Mouse (Mus musculus) T-helper 1 cell (primary cell): ENCODE data around the gene Tcaf3.

Source experiments
- in situ Hi-C: fragments of 300-600 bp; cut with MboI, MseI; formaldehyde crosslinking; loops from one replicate; pipeline ENCODE4 v1.15.1; 2025; ENCODE audit warnings: high pct_unique_total_duplicates

Tcaf3 gene

GRCm38 (mm10) chr6:42597592-42597991, at the start of gene Tcaf3:
Tcaf3 (minus strand) TSS chr6:42597692.
- in situ Hi-C loops: no loop called here

DNA sequence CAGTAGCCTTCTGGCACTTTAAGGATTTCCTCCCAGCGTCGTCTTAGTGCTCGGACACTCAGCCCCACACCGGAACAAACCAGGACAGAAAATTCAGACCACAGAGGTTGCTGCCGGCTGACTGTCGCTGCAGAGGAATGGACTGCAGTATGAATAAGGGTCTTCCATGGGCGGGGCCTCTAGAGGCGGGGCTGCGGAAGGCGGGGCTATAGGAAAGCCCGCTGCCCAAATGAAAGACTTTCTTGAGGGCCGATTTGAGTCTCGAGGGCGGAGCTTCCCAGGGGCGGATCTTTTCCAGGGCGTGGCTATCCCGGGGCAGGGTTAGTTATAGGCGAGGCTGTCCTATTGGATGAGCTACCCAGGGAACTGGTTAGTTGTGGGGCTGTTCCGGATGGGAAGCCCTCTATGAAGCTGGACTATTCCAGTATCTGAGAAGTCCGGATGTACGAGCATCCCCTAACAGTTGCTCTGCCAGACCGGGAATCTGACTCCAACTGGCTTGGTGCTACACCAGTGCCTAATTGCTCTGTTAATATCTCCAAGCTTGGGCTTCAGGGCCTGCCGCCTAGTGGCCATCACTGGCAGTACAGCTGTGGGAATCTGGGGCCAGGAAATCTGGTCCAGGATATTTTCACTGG, 47.5 kb upstream of the Tcaf3 start, which contains the start of gene Tcaf2:
Gene Tcaf2 (minus strand): TSS at position 343 of the 638 bp plus-strand sequence.
- in situ Hi-C loops: no loop called here

- in situ Hi-C loops: no loop called here
These were observed 36.9 kb upstream of the Tcaf3 start for GRCm38 (mm10) chr6:42634393-42634792.

GRCm38 (mm10) chr6:42631395-42631794, 33.9 kb upstream of the Tcaf3 start:
- in situ Hi-C loops: no loop called here

DNA sequence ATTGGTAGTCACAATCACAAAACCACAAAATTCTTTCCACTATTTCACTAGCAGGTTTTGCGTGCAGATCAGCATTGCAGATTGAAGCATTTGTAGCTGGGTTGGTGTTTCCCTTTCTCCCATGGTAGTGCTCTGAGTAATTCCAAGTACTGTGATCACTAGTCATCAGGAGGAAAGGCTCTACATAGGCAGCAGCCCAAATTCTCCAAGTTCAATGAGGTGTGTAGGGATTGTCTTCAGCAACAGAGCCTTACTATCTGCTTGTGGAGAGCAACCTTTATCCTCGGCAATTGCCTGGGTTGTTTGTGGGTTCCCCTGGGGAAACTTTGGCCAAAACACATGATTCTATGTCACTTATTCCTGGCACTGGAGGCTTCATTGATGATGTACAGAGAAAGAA, 19.4 kb upstream of the Tcaf3 start:
- in situ Hi-C loops: no loop called here

DNA sequence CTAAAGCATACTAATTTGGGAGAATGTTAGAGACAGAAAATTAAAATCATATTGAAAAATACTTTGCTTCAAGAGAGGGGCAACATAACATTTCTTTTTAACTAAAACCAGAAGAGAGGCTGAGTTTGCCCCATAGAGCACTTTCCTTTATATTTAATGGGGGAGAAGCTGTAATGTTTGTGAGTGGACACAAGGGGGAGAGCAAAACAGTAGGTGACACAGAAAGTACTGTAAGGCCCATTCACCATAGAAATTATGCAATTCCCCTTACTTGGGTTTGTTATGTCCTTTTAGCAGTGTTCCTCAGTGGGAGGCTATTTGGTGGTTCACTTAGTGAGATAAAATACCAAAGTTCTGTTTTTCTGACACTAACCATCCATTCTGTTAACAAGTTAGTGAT, 14.7 kb upstream of the Tcaf3 start:
- in situ Hi-C loops: no loop called here

GRCm38 (mm10) chr6:42610954-42611522, 13.5 kb upstream of the Tcaf3 start:
- in situ Hi-C loops: no loop called here

DNA sequence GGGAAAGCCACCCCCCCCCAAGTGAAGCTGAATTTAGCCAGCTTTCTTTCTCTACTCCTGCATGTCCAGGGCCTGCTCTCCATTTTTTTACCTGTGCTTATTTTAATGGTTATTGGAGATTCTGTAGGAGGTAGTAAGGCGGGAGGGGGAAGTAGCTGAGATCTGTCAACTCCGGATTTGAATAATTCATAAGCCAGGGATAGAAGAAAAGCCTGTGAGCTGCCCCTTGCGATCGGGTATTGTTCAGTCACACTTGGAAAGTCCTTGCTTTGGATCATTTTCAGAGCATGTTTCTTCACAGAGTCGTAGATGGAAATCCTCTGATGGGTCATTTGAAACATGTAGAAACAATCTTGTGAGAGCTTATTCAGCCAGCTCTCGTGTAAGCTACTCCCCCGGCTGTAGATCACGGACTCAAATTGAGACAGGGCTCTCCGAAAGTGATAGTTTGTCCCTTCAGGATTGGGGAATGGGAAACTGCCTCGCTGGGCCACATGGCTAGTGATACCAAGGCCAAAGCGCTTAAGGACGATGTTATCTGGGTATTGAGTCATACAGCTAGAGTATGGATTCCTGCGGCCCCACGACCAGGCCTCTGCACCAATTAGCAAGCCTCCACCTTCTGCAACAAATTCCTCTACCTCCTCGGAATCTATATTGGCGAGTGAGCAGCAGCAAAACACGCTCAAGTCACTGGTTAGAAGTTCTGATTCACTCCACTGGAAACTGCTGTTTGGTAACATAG, 4.2 kb downstream of the Tcaf3 start:
- in situ Hi-C loops: no loop called here

DNA sequence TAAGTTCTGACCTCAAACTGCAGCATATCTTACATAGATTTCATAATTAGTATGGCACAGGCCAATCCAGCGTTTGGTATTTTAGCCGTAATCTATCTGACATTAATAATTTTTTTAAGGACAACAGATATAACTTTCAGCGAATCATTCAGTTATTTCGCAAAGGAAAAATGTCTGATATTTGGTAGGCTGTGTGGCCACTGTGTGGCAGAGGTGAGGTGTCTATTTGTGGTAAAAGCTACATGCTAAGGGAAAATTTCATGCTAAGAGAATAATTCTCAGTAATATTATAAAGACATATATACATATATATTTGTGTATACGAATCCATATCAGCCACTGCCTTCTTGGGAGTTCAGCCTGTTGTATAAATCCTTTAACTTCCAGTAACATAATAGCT, 10.9 kb downstream of the Tcaf3 start:
- in situ Hi-C loops: loop anchor here (5.0 to 10.0 kb wide), 2 partner anchors 94 to 272 kb away; no protein-coding TSS in a partner anchor

GRCm38 (mm10) chr6:42583488-42583872, 14.0 kb downstream of the Tcaf3 start:
- in situ Hi-C loops: loop anchor here (5.0 to 10.0 kb wide), 2 partner anchors 269 to 356 kb away; no protein-coding TSS in a partner anchor

DNA sequence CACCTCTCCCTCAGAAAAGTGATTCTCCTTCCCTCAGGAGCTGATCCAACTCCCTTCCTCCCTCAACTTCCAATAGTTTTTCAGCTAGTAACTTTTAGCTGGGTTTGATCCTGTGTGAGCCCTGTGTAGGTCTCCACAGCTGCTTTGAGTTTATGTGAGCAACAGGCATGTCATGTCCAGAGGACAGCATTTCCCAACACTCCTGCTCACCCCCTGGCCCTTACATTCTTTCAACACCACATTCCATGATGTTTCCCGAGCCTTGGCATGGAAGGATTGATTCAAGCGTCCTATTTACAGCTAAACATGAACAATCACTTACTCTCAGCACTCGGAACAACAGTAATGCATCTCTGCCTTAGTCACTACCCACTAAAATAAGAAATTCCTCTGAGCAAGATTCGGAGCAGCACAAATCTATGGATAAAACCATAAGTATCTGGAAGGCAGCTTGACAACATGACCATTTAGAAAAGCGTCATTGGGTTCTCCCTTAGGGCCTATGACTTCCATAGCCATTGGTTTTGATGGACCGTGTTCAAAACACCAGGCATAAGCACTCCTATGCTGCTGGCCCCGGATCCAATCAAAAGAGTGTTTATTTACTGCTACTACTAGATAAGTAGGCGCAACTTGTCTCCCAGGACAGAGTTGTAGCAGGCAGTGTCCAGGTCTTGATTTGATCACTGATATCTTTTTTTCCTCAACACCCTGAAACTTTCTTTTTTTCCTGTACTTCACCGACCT, 14.6 kb downstream of the Tcaf3 start:
- in situ Hi-C loops: loop anchor here (5.0 to 10.0 kb wide), 2 partner anchors 268 to 356 kb away; no protein-coding TSS in a partner anchor

DNA sequence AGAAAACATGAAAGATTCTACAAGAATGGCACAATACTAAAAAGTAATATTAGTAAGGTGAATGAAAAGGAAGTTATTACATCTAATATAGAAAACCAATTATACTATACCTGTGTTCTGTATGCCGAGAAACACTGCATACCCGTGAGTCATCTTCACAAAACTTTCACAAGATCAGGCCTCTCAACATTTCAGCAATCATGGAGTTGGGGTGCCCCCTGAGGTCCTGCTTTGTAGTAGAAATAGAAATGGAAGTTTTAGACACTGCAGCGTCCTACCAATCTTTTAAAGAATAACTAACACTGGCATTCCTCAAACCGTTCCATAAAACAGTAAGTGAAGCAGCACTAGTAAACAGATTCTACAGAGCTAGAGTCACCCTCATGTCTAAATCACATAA, 18.8 kb downstream of the Tcaf3 start:
- in situ Hi-C loops: no loop called here

- in situ Hi-C loops: no loop called here
These were observed 20.1 kb downstream of the Tcaf3 start for GRCm38 (mm10) chr6:42577433-42577832.

- in situ Hi-C loops: loop anchor here (10.0 kb wide), 1 partner anchor 1327 kb away; no protein-coding TSS in a partner anchor
These were observed 29.3 kb downstream of the Tcaf3 start for GRCm38 (mm10) chr6:42568205-42568604.

DNA sequence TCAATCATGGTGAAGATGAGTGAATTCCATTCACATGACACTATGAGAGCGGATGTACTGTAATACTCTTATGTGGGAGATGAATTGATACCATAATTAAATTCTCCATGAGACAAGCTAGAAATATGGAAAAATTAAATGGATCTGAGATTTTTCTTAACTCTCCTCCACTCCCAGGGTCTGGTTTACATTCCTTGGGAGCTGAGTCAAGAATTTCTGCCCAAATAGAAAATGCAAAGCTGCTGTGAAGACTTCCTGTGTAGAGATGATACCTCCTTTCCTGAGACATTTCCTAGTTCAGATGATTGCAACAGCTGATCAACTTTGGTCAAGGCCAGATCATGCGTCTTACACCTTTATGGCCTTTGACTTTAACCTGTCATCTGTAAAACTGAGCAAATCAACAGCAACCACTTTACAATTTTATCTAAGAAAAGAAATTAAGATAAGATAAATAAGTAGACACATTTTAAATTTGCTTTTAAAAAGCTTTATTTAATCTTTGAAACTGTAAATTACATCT, 31.4 kb downstream of the Tcaf3 start:
- in situ Hi-C loops: loop anchor here (10.0 kb wide), 1 partner anchor 1329 kb away; no protein-coding TSS in a partner anchor

DNA sequence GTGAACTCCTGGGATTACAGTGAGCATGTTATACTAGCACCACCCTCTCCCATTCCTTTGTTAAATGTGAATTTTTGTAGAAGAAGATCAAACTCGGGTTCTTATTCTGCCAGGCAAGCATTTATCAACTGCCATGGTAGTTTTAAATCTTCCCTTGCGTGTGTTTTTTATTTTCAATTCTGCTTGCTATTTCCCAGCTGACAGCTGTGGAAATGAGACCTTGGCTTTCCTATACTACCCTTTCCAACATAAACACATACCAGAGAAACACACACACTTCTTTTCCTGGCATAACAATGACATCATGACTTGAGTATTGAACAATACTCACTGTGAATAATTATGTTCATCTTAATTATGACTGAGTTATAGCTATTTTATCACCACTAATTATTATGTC, 35.2 kb downstream of the Tcaf3 start:
- in situ Hi-C loops: loop anchor here (10.0 kb wide), 1 partner anchor 1333 kb away; no protein-coding TSS in a partner anchor

- in situ Hi-C loops: loop anchor here (10.0 kb wide), 1 partner anchor 1334 kb away; no protein-coding TSS in a partner anchor
These were observed 36.6 kb downstream of the Tcaf3 start for GRCm38 (mm10) chr6:42560885-42561284.

GRCm38 (mm10) chr6:42558641-42559040, 38.9 kb downstream of the Tcaf3 start:
- in situ Hi-C loops: no loop called here

DNA sequence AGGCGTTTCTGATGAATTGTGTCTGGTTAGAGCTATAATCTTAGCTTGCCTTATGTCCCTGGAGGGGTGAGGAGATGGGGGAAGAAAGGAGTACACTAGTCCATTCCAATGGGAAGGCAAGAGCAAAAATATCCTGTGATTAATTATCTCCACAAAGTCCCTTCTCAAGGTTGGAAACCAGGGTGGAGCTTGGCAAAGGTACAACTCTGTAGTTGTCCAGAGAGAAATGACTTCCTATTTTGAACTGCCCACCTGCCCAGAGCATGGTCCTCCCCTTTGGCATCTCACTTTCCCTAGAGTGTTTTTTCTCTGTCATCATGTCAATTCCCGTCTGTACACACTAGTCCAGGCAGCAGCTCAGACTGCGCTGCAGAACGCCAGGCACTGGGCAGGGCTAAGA, 50.0 kb downstream of the Tcaf3 start, which contains the start of gene Olfr455:
Gene Olfr455 (minus strand): TSS at position 127 of the 400 bp plus-strand sequence.
- in situ Hi-C loops: no loop called here

DNA sequence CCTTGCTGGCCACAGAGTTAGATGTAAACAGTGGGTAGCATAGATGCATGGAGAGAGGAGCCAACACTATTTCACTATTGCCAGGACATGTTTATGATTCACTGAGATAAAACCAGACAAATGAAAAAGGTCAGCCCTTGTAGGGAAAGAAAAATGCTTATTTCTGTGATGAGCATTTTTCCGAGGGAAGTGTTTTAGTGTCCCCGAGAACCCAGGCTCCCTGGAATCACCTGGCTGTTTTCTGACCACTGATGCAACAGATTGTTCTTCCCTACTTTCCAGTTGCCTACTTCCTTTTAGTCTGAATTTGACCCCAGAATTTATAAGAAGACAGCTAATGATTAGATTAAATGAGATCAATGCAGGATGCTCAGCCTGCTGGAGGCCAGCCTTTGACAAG, 51.3 kb downstream of the Tcaf3 start:
- in situ Hi-C loops: no loop called here

GRCm38 (mm10) chr6:42545451-42545885, 52.0 kb downstream of the Tcaf3 start:
- in situ Hi-C loops: no loop called here
